Mouse (Mus musculus): ENCODE measurements at regions not wholly inside any gene's neighbourhood (a gene's known extent, or its start where the extent isn't known, plus 50 kb on each side); places are given as distances from the start of the nearest gene placed in this dataset.

DNA sequence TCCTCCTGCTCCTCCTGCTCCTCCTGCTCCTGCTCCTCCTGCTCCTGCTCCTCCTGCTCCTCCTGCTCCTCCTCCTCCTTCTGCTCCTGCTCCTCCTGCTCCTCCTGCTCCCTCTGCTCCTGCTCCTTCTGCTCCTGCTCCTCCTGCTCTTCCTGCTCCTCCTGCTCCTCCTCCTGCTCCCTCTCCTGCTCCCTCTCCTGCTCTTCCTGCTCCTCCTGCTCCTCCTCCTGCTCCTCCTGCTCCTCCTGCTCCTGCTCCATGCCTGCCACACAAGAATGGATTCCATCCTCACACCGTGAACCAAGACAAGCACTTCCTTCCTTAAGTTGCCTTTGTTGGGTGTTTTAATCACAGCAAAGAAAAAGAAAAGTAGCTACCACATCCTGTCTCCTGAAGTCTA, 144.4 kb upstream of the A230072I06Rik start:
- Histone ChIP-seq H3K27me3 (replicated peaks; ENCODE audit: insufficient read depth, low read length) (no peaks in the 10 kb centered on the region), H3K27ac (ENCODE audit: low read length) (no peak overlapping the region), H3K4me3 (ENCODE audit: low read depth, low read length) (no peak overlapping the region), H3K9me3 (ENCODE audit: low read length) (no peaks in the 10 kb centered on the region), H3K4me2 (replicated peaks; ENCODE audit: low read depth, low read length) (no peak overlapping the region), H3K36me3 (ENCODE audit: insufficient read depth, low read length) (no peaks in the 10 kb centered on the region), H3K4me1 (ENCODE audit: insufficient read depth, low read depth, low read length) (no peaks in the 10 kb centered on the region), H3K9ac (replicated peaks; ENCODE audit: low read depth) (no peak overlapping the region)
- 17% methylated on average over 1 of the region's 1 CpGs for WGBS
- TF ChIP-seq CTCF (IDR thresholded peaks at IDR 0.05) (no peak), EP300 (IDR thresholded peaks at IDR 0.05) (no peak)
- ATAC-seq (no peak), DNase-seq (ENCODE audit: low spot score) (no peak)

DNA sequence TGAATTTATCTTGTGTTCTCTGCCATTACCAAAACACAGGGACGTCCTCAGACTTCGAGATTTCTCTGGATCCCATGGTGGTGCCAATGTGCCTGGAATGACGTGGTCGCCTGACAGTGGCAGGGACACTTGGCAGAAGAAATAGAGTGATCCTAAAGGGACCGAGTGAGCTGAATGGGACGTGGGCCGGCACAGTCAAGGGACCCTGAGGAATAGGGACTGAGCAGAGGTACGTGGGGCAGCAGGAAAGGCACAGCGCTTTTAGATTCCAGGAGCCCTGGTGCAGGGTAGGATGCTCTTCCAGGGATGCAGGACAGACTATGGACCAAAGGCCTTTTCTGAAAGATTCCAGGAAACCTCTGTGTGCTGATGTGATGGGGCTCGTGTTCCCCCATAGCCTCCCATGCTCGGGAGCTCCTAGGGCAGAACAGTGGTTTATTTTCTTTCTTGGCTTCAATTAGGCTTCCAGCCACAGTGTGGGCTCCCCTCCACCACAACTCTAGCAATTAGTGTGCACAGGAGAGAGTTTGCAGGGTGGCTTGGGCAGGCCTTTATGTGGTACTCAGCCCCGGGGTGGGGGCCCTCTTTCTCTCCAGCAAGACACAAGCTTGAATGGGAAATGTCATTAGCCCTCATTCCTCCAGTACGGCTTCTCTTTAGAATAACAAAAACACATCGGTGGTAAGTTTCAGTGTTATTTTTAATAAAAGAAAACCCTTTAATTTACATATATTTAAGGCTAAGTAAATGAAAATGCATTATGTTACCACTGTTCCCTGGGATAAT, 143.0 kb upstream of the A230072I06Rik start:
- TF ChIP-seq EP300 (IDR thresholded peaks at IDR 0.05) (no peak), CTCF (IDR thresholded peaks at IDR 0.05) (no peak)
- no peak for DNase-seq (ENCODE audit: low spot score)
- Histone ChIP-seq H3K4me3 (ENCODE audit: low read depth, low read length) (no peak overlapping the region), H3K27me3 (replicated peaks; ENCODE audit: insufficient read depth, low read length) (no peaks in the 10 kb centered on the region), H3K4me1 (ENCODE audit: insufficient read depth, low read depth, low read length) (no peaks in the 10 kb centered on the region), H3K36me3 (ENCODE audit: insufficient read depth, low read length) (no peaks in the 10 kb centered on the region), H3K9me3 (ENCODE audit: low read length) (no peaks in the 10 kb centered on the region), H3K27ac (ENCODE audit: low read length) (no peak overlapping the region), H3K9ac (replicated peaks; ENCODE audit: low read depth) (no peak overlapping the region), H3K4me2 (replicated peaks; ENCODE audit: low read depth, low read length) (no peak overlapping the region)
- no peak for ATAC-seq
- WGBS: 76% methylated on average over 14 of the region's 14 CpGs

DNA sequence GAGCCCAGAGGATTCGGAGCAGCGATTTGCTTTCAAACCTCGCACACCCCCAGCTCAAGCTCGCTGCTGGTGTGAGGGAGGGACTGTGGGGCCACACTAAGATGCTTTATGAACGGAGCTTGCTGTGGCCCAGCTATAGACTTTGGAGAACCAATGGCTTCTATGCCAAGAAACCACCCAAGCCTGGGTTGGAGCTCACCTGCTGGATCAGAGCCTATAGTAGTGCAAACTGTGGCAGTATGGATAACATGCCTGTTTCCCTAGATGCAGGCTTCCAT, 142.5 kb upstream of the A230072I06Rik start:
- no peak for TF ChIP-seq EP300 (IDR thresholded peaks at IDR 0.05)
- no peak for TF ChIP-seq CTCF (IDR thresholded peaks at IDR 0.05)
- Histone ChIP-seq H3K27ac (ENCODE audit: low read length) (no peak overlapping the region), H3K27me3 (replicated peaks; ENCODE audit: insufficient read depth, low read length) (no peaks in the 10 kb centered on the region), H3K4me2 (replicated peaks; ENCODE audit: low read depth, low read length) (no peak overlapping the region), H3K9ac (replicated peaks; ENCODE audit: low read depth) (no peak overlapping the region), H3K4me3 (ENCODE audit: low read depth, low read length) (no peak overlapping the region), H3K36me3 (ENCODE audit: insufficient read depth, low read length) (no peaks in the 10 kb centered on the region), H3K9me3 (ENCODE audit: low read length) (no peaks in the 10 kb centered on the region), H3K4me1 (ENCODE audit: insufficient read depth, low read depth, low read length) (no peaks in the 10 kb centered on the region)
- no peak for DNase-seq (ENCODE audit: low spot score)
- 84% methylated on average over 5 of the region's 5 CpGs for WGBS
- ATAC-seq: no peak

DNA sequence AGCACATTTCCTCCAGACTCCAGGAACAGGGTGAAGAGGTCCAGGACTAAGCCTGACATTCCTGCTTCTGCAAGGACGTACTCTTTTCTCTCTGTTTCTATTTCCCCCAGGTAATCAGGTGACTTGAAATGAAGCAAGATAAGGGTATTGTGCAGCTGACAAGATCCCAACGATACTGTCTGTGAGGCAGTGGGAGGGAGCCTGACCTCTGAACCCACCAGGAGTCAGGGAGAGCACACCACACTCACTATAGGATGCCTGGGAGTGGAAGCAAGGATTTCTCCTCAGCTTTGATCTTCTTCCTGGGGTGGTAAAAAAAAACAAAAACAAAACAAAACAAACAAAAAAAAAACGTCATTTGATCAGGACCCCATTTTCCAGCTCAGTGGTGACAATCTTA, 141.1 kb upstream of the A230072I06Rik start:
- no peak for DNase-seq (ENCODE audit: low spot score)
- no peak overlapping the region for H3K4me3 ChIP-seq (ENCODE audit: low read depth, low read length)
- no peaks in the 10 kb centered on the region for H3K27me3 ChIP-seq (replicated peaks; ENCODE audit: insufficient read depth, low read length)
- ATAC-seq: no peak
- TF ChIP-seq EP300 (IDR thresholded peaks at IDR 0.05) (no peak), CTCF (IDR thresholded peaks at IDR 0.05) (no peak)
- no peak overlapping the region for H3K4me2 ChIP-seq (replicated peaks; ENCODE audit: low read depth, low read length)
- WGBS: 18% methylated on average over 3 of the region's 3 CpGs
- H3K4me1 ChIP-seq (ENCODE audit: insufficient read depth, low read depth, low read length): no peaks in the 10 kb centered on the region
- H3K36me3 ChIP-seq (ENCODE audit: insufficient read depth, low read length): no peaks in the 10 kb centered on the region
- no peaks in the 10 kb centered on the region for H3K9me3 ChIP-seq (ENCODE audit: low read length)
- H3K9ac ChIP-seq (replicated peaks; ENCODE audit: low read depth): no peak overlapping the region
- H3K27ac ChIP-seq (ENCODE audit: low read length): no peak overlapping the region

DNA sequence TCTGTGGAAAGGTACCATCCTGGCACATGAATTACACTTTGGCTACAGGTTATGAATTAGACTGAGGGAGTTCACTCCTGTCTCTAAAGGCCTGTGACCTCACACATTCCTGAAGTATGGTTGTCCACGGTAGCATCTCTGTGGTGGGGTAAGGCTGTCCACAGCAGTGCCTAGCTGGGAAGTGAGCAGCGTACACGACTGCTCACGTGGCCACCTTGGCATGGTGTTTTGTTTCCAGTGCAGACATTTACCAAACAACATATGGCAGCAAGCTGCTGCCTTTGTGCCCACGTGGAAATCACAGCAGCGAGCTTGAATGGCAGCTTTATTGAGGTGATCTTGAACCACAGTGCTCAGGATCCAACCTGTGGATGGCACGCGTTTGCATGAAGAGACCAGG, 140.7 kb upstream of the A230072I06Rik start:
- Histone ChIP-seq H3K9me3 (ENCODE audit: low read length) (no peaks in the 10 kb centered on the region), H3K27me3 (replicated peaks; ENCODE audit: insufficient read depth, low read length) (no peaks in the 10 kb centered on the region), H3K4me2 (replicated peaks; ENCODE audit: low read depth, low read length) (no peak overlapping the region), H3K36me3 (ENCODE audit: insufficient read depth, low read length) (no peaks in the 10 kb centered on the region), H3K4me1 (ENCODE audit: insufficient read depth, low read depth, low read length) (no peaks in the 10 kb centered on the region), H3K27ac (ENCODE audit: low read length) (no peak overlapping the region), H3K4me3 (ENCODE audit: low read depth, low read length) (no peak overlapping the region), H3K9ac (replicated peaks; ENCODE audit: low read depth) (no peak overlapping the region)
- TF ChIP-seq EP300 (IDR thresholded peaks at IDR 0.05) (no peak), CTCF (IDR thresholded peaks at IDR 0.05) (no peak)
- DNase-seq (ENCODE audit: low spot score) (no peak), ATAC-seq (no peak)
- WGBS: 75% methylated on average over 8 of the region's 8 CpGs

DNA sequence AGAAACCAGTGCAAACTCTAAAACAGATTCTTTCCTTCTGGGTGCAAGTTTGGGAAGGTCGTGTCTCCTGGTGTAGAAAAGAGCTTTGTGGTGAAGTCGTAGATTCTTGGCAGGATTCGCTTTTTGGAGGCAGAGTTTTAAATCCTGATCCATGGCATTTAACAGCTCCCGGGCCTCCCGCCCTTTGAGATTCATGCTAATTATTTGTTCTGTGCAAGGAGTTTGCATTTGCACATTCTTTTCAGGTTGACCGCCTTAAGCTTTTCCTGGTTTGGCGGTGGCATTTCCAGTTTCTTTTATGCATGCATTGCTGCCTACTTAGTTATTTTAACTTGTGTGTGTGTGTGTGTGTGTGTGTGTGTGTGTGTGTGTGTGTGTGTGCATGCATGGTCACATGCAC, 126.9 kb upstream of the A230072I06Rik start:
- 0 out of 2 replicates have a peak, but pooled peaks cover 4% of the 10 kb centered on the region for H3K4me1 ChIP-seq (ENCODE audit: insufficient read depth, low read depth, low read length)
- H3K4me2 ChIP-seq (replicated peaks; ENCODE audit: low read depth, low read length): no peak overlapping the region
- no peak for TF ChIP-seq EP300 (IDR thresholded peaks at IDR 0.05)
- no peak for TF ChIP-seq CTCF (IDR thresholded peaks at IDR 0.05)
- no peak overlapping the region for H3K4me3 ChIP-seq (ENCODE audit: low read depth, low read length)
- H3K9ac ChIP-seq (replicated peaks; ENCODE audit: low read depth): no peak overlapping the region
- ATAC-seq (no peak), DNase-seq (ENCODE audit: low spot score) (no peak)
- H3K27ac ChIP-seq (ENCODE audit: low read length): no peak overlapping the region
- H3K36me3 ChIP-seq (ENCODE audit: insufficient read depth, low read length): no peaks in the 10 kb centered on the region
- H3K9me3 ChIP-seq (ENCODE audit: low read length): no peaks in the 10 kb centered on the region
- no peaks in the 10 kb centered on the region for H3K27me3 ChIP-seq (replicated peaks; ENCODE audit: insufficient read depth, low read length)
- 60% methylated on average over 7 of the region's 7 CpGs for WGBS

DNA sequence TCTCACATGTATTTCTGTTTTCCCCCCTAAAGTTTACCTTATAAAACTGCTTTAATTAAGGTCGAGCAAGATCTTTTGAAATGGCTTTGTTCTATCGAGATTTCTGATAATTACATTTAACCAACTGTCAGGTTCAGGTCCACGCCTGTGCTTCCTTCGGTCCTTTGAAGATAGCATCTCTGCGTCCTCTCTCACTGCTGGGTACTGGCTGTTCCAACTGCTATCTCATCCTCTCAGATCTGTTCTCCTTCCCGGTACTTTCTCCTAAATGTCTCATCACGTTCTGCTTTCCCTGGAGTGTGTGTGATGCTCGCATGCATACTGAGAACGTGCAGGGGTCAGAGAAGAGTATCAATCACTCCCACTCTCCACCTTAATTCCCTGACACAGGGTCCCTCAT, 125.8 kb upstream of the A230072I06Rik start:
- Histone ChIP-seq H3K36me3 (ENCODE audit: insufficient read depth, low read length) (no peaks in the 10 kb centered on the region), H3K4me1 (ENCODE audit: insufficient read depth, low read depth, low read length) (0 out of 2 replicates have a peak, but pooled peaks cover 4% of the 10 kb centered on the region), H3K9ac (replicated peaks; ENCODE audit: low read depth) (no peak overlapping the region), H3K27ac (ENCODE audit: low read length) (no peak overlapping the region; the same call in 1 of the 2 replicates), H3K9me3 (ENCODE audit: low read length) (no peaks in the 10 kb centered on the region), H3K4me3 (ENCODE audit: low read depth, low read length) (no peak overlapping the region), H3K4me2 (replicated peaks; ENCODE audit: low read depth, low read length) (no peak overlapping the region), H3K27me3 (replicated peaks; ENCODE audit: insufficient read depth, low read length) (no peaks in the 10 kb centered on the region)
- ATAC-seq: peak; percentile 50; the same call in 1 of the 2 replicates
- no peak for DNase-seq (ENCODE audit: low spot score)
- whole genome bisulfite sequencing: 34% methylated on average over 9 of the region's 9 CpGs
- no peak for TF ChIP-seq CTCF (IDR thresholded peaks at IDR 0.05)
- TF ChIP-seq EP300 (IDR thresholded peaks at IDR 0.05): peak; percentile 95
